Mouse (Mus musculus) kidney, postnatal 14 days (tissue): ENCODE results near the gene Cactin.

ENCODE experiments used
- DNase-seq: peaks from one replicate; pipeline ENCODE4 v3.0.0; 2022; ENCODE audit warnings: mixed read lengths

Gene Cactin

DNA sequence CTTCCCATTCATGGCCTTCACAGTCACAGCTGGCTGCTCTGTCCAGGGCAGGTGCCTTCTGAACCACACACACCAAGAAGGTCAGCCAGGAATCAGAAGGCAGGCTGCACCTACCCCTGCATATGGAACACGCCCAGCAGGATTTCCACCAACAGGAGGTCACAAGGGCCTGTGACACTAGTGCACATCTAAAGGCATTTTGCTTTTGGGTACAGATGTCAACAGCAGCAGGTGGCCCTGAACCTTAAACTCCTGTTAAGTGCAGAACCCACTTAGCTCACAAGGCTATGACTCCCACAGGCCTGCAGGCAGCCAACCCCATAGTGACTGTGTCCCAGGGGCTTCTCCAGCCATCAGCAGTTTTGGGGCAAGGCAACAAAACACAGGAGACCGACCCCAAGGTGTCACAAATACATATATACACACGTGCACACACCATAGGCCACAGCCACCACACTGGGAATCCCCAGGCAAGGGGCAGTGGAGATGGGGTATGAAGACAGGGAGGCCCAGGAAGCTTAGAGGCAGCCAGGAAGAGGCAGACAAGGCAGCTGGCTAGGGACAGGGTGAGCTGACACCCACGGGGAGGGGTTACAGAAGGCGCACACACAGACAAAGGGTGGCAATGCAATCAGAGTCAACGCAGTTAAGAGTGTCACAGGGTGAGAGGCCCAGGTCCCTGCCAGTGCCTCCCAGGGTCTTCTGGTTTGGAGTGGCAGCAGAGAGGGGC, 45.7 kb downstream of the Cactin start:
- no peak for DNase-seq

DNA sequence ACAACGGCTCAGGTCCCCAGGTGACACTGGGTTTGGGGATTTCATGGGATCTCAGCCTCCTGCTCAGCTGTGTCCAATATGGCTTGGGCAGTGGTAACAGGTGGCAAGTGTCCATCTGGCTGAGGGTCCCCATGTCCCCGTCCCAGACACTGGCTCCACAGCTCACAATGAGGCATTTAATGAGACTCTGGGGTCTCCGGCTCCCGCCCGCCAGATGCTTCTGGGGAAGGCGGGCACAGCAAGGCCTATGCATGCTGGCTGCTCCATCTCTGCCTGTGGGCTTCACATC, 46.2 kb downstream of the Cactin start:
- DNase-seq = no peak

- no peak for DNase-seq
These were observed 54.4 kb downstream of the Cactin start for GRCm38 (mm10) chr10:81375322-81375721.
